Mouse (Mus musculus): Measurements from ENCODE around the gene Prkar2b. TPM values are rescaled to one million over a fixed set of nuclear protein-coding genes. Genes with fewer than 3 reads are reported as not detected.

Prkar2b gene
- polyA plus RNA-seq, 1 experiment from 2014 or later = 16.3 TPM

DNA sequence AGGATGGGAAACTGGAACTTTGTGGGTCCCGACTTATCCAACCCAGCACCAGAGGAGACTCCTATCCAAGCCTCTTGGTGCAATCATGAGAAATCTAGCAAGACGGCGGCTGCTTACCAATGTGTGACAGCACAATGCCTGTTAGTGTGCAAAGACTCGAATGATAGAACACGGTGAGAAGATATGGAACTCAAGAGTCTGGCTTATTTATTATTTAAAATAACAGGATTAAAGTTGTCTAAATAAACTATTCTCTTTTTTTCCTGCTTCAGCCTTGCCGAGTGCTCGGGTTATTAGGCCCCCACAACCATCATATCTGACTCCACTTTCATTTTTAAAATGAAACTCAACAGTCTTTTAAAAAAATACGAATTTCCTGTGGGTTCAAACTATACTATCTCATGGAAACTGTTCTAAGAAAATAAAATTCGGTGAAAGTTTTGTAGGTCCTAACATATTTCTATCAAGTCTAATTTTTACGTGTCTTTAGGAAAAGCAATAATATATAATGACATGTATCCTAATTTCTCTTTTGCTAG, 54.6 kb downstream of the Prkar2b start:
- H3K9ac ChIP-seq (ENCODE audit: low read length) = no peak overlapping the region
- DNase-seq (ENCODE audit: low spot score) (no peak), ATAC-seq (ENCODE audit: low FRiP score, low TSS enrichment) (no peak)
- H3K36me3 ChIP-seq (ENCODE audit: control insufficient read depth, insufficient read depth, low read length) = no peaks in the 10 kb centered on the region
- 71% methylated on average over 10 of the region's 10 CpGs for WGBS
- H3K4me1 ChIP-seq (replicated peaks; ENCODE audit: control insufficient read depth, insufficient read depth) = no peaks in the 10 kb centered on the region
- H3K9me3 ChIP-seq (ENCODE audit: control insufficient read depth, low read length) = no peaks in the 10 kb centered on the region
- H3K27ac ChIP-seq (replicated peaks) = no peak overlapping the region
- H3K4me2 ChIP-seq (replicated peaks; ENCODE audit: low read depth) = no peak overlapping the region
- TF ChIP-seq EP300 (optimal IDR thresholded peaks at IDR 0.05) (no peak), CTCF (IDR thresholded peaks at IDR 0.05; ENCODE audit: low read depth) (no peak)
- H3K4me3 ChIP-seq (ENCODE audit: low read depth, low read length) = no peak overlapping the region
- H3K27me3 ChIP-seq (ENCODE audit: control insufficient read depth, insufficient read depth, low read length) = no peaks in the 10 kb centered on the region

DNA sequence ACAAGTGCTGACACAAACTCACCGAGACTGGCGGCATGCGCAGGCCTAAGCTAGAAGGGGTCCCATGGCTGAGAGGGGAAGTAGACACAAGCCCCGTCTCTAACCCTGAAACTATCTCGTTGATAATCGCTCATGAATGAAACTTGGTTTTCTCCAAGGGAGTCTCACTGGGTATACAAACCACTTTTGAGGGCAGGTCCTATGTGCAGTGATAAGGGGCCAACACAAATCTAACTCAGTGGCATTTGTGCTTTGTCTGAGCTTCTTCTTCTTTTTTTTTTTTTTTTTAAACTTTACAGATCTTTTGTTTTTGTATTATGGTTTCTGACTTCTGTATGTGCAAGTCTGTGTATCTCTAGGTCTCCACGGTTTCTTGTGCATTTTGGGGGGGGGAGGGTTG, 60.6 kb downstream of the Prkar2b start:
- H3K9me3 ChIP-seq (ENCODE audit: control insufficient read depth, low read length) = no peaks in the 10 kb centered on the region
- no peak overlapping the region for H3K4me3 ChIP-seq (ENCODE audit: low read depth, low read length)
- no peak overlapping the region for H3K9ac ChIP-seq (ENCODE audit: low read length)
- DNase-seq (ENCODE audit: low spot score) (no peak), ATAC-seq (ENCODE audit: low FRiP score, low TSS enrichment) (no peak)
- no peaks in the 10 kb centered on the region for H3K36me3 ChIP-seq (ENCODE audit: control insufficient read depth, insufficient read depth, low read length)
- H3K4me2 ChIP-seq (replicated peaks; ENCODE audit: low read depth) = no peak overlapping the region
- 82% methylated on average over 7 of the region's 7 CpGs for WGBS
- no peak overlapping the region for H3K27ac ChIP-seq (replicated peaks)
- no peaks in the 10 kb centered on the region for H3K27me3 ChIP-seq (ENCODE audit: control insufficient read depth, insufficient read depth, low read length)
- H3K4me1 ChIP-seq (replicated peaks; ENCODE audit: control insufficient read depth, insufficient read depth) = no peaks in the 10 kb centered on the region
- TF ChIP-seq CTCF (IDR thresholded peaks at IDR 0.05; ENCODE audit: low read depth) (no peak), EP300 (optimal IDR thresholded peaks at IDR 0.05) (no peak)

DNA sequence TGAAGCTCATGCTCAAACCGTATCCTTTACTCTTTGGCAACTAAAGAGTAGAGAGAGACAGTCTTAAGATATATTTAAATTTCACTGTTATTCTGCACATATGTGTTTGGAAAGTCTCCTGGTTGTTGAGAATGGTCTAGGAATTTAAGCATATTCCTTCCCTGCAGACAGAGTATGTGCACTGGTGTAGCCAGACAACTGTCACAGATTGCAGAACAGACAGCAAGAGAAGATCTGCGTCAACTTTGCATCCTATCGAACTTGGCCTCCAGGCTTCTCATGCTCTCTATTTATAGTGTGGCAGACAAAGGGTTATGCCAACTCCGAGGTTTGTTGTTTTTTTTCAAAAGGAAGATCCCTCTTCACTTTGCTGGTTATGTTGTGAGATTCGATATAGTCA, 62.4 kb downstream of the Prkar2b start:
- Histone ChIP-seq H3K36me3 (ENCODE audit: control insufficient read depth, insufficient read depth, low read length) (no peaks in the 10 kb centered on the region), H3K27me3 (ENCODE audit: control insufficient read depth, insufficient read depth, low read length) (no peaks in the 10 kb centered on the region), H3K4me1 (replicated peaks; ENCODE audit: control insufficient read depth, insufficient read depth) (no peaks in the 10 kb centered on the region), H3K9ac (ENCODE audit: low read length) (no peak overlapping the region), H3K27ac (replicated peaks) (no peak overlapping the region), H3K4me2 (replicated peaks; ENCODE audit: low read depth) (no peak overlapping the region), H3K4me3 (ENCODE audit: low read depth, low read length) (no peak overlapping the region), H3K9me3 (ENCODE audit: control insufficient read depth, low read length) (no peaks in the 10 kb centered on the region)
- 68% methylated on average over 5 of the region's 5 CpGs for WGBS
- ATAC-seq (ENCODE audit: low FRiP score, low TSS enrichment) = no peak
- no peak for DNase-seq (ENCODE audit: low spot score)
- TF ChIP-seq CTCF (IDR thresholded peaks at IDR 0.05; ENCODE audit: low read depth) = no peak
- TF ChIP-seq EP300 (optimal IDR thresholded peaks at IDR 0.05) = no peak

DNA sequence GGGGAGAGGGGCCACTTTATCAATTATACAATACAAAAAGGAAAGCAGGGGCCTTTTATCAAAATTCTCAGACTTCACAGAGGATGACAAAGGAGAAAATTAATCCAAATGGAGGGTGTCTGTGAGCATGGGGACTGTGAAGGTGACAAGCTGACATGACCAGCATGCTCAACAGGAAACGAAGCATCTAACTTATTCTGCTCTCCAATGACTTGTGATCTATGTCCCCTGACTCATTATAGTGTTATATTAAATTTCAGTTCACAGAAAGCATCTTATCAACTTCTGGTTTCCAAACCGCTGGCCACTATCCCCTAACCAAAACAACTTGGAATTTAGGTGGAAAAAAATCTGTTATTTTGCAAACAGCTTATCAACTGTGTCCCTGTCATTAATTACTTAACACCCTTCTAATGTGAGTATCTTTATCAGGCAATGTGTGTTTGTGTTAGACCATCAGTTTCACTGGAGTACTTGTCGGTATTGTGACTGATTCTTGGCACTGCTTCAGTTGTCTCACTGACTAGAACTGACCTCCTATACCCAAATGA, 63.7 kb downstream of the Prkar2b start:
- no peak for TF ChIP-seq CTCF (IDR thresholded peaks at IDR 0.05; ENCODE audit: low read depth)
- no peak for TF ChIP-seq EP300 (optimal IDR thresholded peaks at IDR 0.05)
- H3K27ac ChIP-seq (replicated peaks) = no peak overlapping the region
- no peaks in the 10 kb centered on the region for H3K27me3 ChIP-seq (ENCODE audit: control insufficient read depth, insufficient read depth, low read length)
- no peak overlapping the region for H3K4me2 ChIP-seq (replicated peaks; ENCODE audit: low read depth)
- H3K9ac ChIP-seq (ENCODE audit: low read length) = no peak overlapping the region
- no peaks in the 10 kb centered on the region for H3K9me3 ChIP-seq (ENCODE audit: control insufficient read depth, low read length)
- no peaks in the 10 kb centered on the region for H3K36me3 ChIP-seq (ENCODE audit: control insufficient read depth, insufficient read depth, low read length)
- no peak overlapping the region for H3K4me3 ChIP-seq (ENCODE audit: low read depth, low read length)
- no peaks in the 10 kb centered on the region for H3K4me1 ChIP-seq (replicated peaks; ENCODE audit: control insufficient read depth, insufficient read depth)
- ATAC-seq (ENCODE audit: low FRiP score, low TSS enrichment) (peak; percentile 21; the same call in 1 of the 2 replicates), DNase-seq (ENCODE audit: low spot score) (no peak)
- 56% methylated on average over 3 of the region's 3 CpGs for WGBS

DNA sequence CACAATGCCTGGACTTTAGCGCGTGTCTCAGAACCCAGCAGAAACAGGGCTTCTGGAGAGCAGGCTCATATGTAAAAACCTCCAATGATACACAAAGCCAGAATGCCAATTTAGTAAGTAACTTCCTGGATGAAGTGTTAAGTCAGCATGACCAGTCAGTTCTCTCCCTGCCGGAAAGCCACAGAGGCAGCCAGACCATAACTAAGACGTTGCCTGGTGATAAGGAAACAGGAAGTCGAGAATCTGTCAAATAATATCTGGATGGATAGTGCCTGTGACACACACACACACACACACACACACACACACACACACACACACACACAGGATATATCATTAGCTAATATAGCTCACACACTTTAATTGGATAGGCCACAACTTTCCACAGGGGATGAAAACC, 64.2 kb downstream of the Prkar2b start:
- ATAC-seq (ENCODE audit: low FRiP score, low TSS enrichment) = peak; percentile 92

DNA sequence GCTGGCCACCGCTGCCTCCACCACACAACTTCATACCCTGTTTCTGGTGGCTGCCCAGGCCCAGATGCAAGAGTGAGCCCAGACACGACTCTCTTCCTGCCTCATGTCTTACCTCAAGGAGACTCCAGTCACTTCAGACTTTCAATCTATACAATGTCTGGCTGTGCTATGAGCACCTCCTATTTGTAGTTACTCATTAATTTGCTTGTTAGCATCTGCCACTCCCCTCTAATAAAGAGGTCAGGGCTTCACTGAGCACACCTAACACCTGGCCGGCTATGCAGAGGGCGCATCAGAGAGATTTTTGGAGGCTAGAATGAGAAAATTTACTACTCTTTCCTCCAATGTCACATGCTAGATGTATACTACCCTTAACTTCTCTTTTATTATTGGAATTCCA, 70.5 kb downstream of the Prkar2b start:
- H3K27ac ChIP-seq (replicated peaks) = no peak overlapping the region
- TF ChIP-seq EP300 (optimal IDR thresholded peaks at IDR 0.05) (no peak), CTCF (IDR thresholded peaks at IDR 0.05; ENCODE audit: low read depth) (no peak)
- H3K9ac ChIP-seq (ENCODE audit: low read length) = no peak overlapping the region
- DNase-seq (ENCODE audit: low spot score) (no peak), ATAC-seq (ENCODE audit: low FRiP score, low TSS enrichment) (peak; percentile 45; the same call in 1 of the 2 replicates)
- no peaks in the 10 kb centered on the region for H3K27me3 ChIP-seq (ENCODE audit: control insufficient read depth, insufficient read depth, low read length)
- H3K36me3 ChIP-seq (ENCODE audit: control insufficient read depth, insufficient read depth, low read length) = no peaks in the 10 kb centered on the region
- WGBS = 84% methylated on average over 4 of the region's 4 CpGs
- no peaks in the 10 kb centered on the region for H3K9me3 ChIP-seq (ENCODE audit: control insufficient read depth, low read length)
- H3K4me3 ChIP-seq (ENCODE audit: low read depth, low read length) = no peak overlapping the region
- no peak overlapping the region for H3K4me2 ChIP-seq (replicated peaks; ENCODE audit: low read depth)
- H3K4me1 ChIP-seq (replicated peaks; ENCODE audit: control insufficient read depth, insufficient read depth) = no peaks in the 10 kb centered on the region

More for the DNA sequence above, 64.2 kb downstream of the Prkar2b start:
- H3K27me3 ChIP-seq (ENCODE audit: control insufficient read depth, insufficient read depth, low read length) = no peaks in the 10 kb centered on the region
- H3K4me3 ChIP-seq (ENCODE audit: low read depth, low read length) = no peak overlapping the region
- H3K36me3 ChIP-seq (ENCODE audit: control insufficient read depth, insufficient read depth, low read length) = no peaks in the 10 kb centered on the region
- H3K9me3 ChIP-seq (ENCODE audit: control insufficient read depth, low read length) = no peaks in the 10 kb centered on the region
- H3K9ac ChIP-seq (ENCODE audit: low read length) = no peak overlapping the region
- no peaks in the 10 kb centered on the region for H3K4me1 ChIP-seq (replicated peaks; ENCODE audit: control insufficient read depth, insufficient read depth)
- peak; percentile 38 for DNase-seq (ENCODE audit: low spot score)
- TF ChIP-seq EP300 (optimal IDR thresholded peaks at IDR 0.05) (no peak), CTCF (IDR thresholded peaks at IDR 0.05; ENCODE audit: low read depth) (no peak)
- H3K27ac ChIP-seq (replicated peaks) = peak overlapping the region; percentile 45; the same call in 1 of the 2 replicates
- 42% methylated on average over 5 of the region's 5 CpGs for WGBS
- no peak overlapping the region for H3K4me2 ChIP-seq (replicated peaks; ENCODE audit: low read depth)
